ENCODE assay signal across 8 mouse cellular contexts in the genomic region with DNA sequence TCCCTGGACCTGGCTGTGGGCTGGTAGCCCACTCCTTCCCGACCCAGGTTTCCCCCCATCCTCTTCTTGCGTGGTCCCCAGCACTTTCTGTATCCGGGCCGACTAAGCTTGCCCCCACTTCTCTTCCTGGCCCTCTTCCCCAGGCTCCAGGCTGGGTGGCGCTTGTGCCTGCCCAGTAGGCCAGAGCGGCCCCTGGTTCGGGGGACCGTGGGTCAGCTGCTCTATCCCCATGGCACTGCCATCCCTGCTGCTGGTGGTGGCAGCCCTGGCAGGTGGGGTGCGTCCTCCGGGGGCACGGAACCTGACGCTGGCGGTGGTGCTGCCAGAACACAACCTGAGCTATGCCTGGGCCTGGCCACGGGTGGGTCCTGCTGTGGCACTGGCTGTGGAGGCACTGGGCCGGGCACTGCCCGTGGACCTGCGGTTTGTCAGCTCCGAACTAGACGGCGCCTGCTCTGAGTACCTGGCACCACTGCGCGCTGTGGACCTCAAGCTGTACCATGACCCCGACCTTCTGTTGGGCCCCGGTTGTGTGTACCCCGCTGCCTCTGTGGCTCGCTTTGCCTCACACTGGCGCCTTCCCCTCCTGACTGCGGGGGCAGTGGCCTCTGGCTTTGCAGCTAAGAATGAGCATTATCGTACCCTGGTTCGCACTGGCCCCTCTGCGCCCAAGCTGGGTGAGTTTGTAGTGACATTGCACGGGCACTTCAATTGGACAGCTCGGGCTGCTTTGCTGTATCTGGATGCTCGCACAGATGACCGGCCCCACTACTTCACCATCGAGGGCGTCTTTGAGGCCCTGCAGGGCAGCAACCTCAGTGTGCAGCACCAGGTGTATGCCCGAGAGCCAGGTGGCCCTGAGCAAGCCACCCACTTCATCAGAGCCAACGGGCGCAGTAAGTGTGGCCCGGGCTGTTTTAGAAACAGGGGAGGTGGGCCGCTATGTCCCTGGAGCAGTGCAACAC. TPM values are rescaled to one million over a fixed set of nuclear protein-coding genes. Genes with fewer than 3 reads are reported as not detected.
DNase-seq lines count a peak whose midpoint lies in the region; ATAC-seq and TF ChIP-seq lines count a peak whose summit lies in the region.

No protein-coding gene starts in this region.

- 49% methylated on average over 42 of the region's 42 CpGs for WGBS in limb, embryonic 13.5 days

- H3K9ac ChIP-seq in limb, embryonic 13.5 days, result peak overlapping the region; percentile 97

- no peak for TF ChIP-seq CTCF in gastrocnemius, adult 2 months (IDR thresholded peaks at IDR 0.05)
- TF ChIP-seq CTCF in C2C12 (IDR thresholded peaks at IDR 0.05; ENCODE audit: control insufficient read depth, insufficient read depth, insufficient read length), result no peak

- no peaks in the 10 kb centered on the region for H3K9me3 ChIP-seq in limb, embryonic 13.5 days

- peak overlapping the region; percentile 94 for H3K4me2 ChIP-seq in limb, embryonic 13.5 days (replicated peaks)

- DNase-seq in gastrocnemius, adult 2 months, result peak; percentile 60
- no peak for DNase-seq in gastrocnemius, adult 18-20 months (ENCODE audit: low spot score)
- DNase-seq in cerebellum, postnatal 4 days (ENCODE audit: low spot score in 2 of 2), result peak; percentile 18 to 30
- DNase-seq in heart, postnatal 14 days, result peak; percentile 33 to 40
- DNase-seq in right cerebral cortex, postnatal 4 days, result peak; percentile 44
- no peak for DNase-seq in frontal cortex, postnatal 36 days (ENCODE audit: low spot score in 2 of 2)

- H3K79me3 ChIP-seq in C2C12 (ENCODE audit: low read depth), result no peaks in the 10 kb centered on the region

- H3K36me3 ChIP-seq in C2C12 (ENCODE audit: control insufficient read depth, insufficient read depth), result no peaks in the 10 kb centered on the region
- no peaks in the 10 kb centered on the region for H3K36me3 ChIP-seq in limb, embryonic 13.5 days

- H3K4me3 ChIP-seq in gastrocnemius, adult 2 months, result peak overlapping the region; percentile 91
- H3K4me3 ChIP-seq in C2C12 (ENCODE audit: insufficient read depth, poor library complexity, severe bottlenecking), result peak overlapping the region; percentile 28
- H3K4me3 ChIP-seq in limb, embryonic 13.5 days, result peak overlapping the region; percentile 73

- H3K27me3 ChIP-seq in C2C12 (ENCODE audit: control insufficient read depth, insufficient read depth, insufficient read length), result no peaks in the 10 kb centered on the region
- H3K27me3 ChIP-seq in limb, embryonic 13.5 days, result peaks cover 9% of the 10 kb centered on the region; the same call in 1 of the 2 replicates

- intact Hi-C loops in gastrocnemius, adult 2 months (cut with DNase I), result loop anchor here (5.0 kb wide), 1 partner anchor 230 kb away; no protein-coding TSS in a partner anchor
- intact Hi-C loops in heart, postnatal 14 days (cut with DNase I), result loop anchor here (2.0 to 10.0 kb wide), 3 partner anchors 35 to 233 kb away; a partner anchor contains a TSS

- 0 out of 2 replicates have a peak, but pooled peaks have one; percentile 25 for ATAC-seq in limb, embryonic 13.5 days (ENCODE audit: low FRiP score, low read depth)

- no peaks in the 10 kb centered on the region for H3K79me2 ChIP-seq in C2C12 (ENCODE audit: control insufficient read depth, insufficient read depth)

- peak overlapping the region; percentile 88 for H3ac ChIP-seq in C2C12 (ENCODE audit: control insufficient read depth, insufficient read length, low read depth)

- peaks cover 45% of the 10 kb centered on the region for H3K4me1 ChIP-seq in limb, embryonic 13.5 days

- H3K27ac ChIP-seq in gastrocnemius, adult 2 months, result peak overlapping the region; percentile 93
- H3K27ac ChIP-seq in limb, embryonic 13.5 days, result peak overlapping the region; percentile 76

TF ChIP-seq in C2C12, 6 proteins besides CTCF, POLR2A, EP300 and RAD21:
- TF ChIP-seq CEBPB (IDR thresholded peaks at IDR 0.05; ENCODE audit: low read depth), result no peak
- TF ChIP-seq MAX (IDR thresholded peaks at IDR 0.05), result no peak
- no peak for TF ChIP-seq MYOG (IDR thresholded peaks at IDR 0.05; ENCODE audit: control insufficient read depth, extremely low read depth, insufficient read length)
- TF ChIP-seq USF1 (IDR thresholded peaks at IDR 0.05; ENCODE audit: low read depth), result no peak
- TF ChIP-seq MYOD1 (IDR thresholded peaks at IDR 0.05; ENCODE audit: control insufficient read depth, insufficient read length, low read depth), result no peak
- TF ChIP-seq FOSL1 (IDR thresholded peaks at IDR 0.05; ENCODE audit: insufficient read depth, low read length, poor library complexity, severe bottlenecking), result no peak

RNA-seq across cellular contexts. Expression of a gene that starts 0.5 kb away (rescaled TPM):
- total RNA-seq in gastrocnemius, adult 2 months (2021), result 10 to 100 TPM; 32.4 to 51.4 TPM
- total RNA-seq in gastrocnemius, adult 18-20 months (2021), result 10 to 100 TPM; 35.2 to 38.7 TPM
- 7.3 TPM for polyA plus RNA-seq in C2C12 (2012; fragmentation: generic; extraction: Trizol)
- total RNA-seq in heart, postnatal 14 days (2021), result 10 to 100 TPM; 40.6 to 43.6 TPM
- polyA plus RNA-seq in limb, embryonic 13.5 days (2015; fragmentation: Nextera tagmentation; extraction: Ambion mirVana), result 18.7 and 20.2 TPM in 2 replicates

RNA-seq across cellular contexts. Expression of a gene that starts 21.2 kb away (rescaled TPM):
- under 1 TPM in 1 of 2 experiments, not detected in 1; 0.31 TPM for total RNA-seq in gastrocnemius, adult 2 months (2021)
- total RNA-seq in gastrocnemius, adult 18-20 months (2021), result not detected
- 0.04 TPM for polyA plus RNA-seq in C2C12 (2012; fragmentation: generic; extraction: Trizol)
- total RNA-seq in heart, postnatal 14 days (2021), result under 1 TPM; 0.22 to 0.37 TPM
- polyA plus RNA-seq in limb, embryonic 13.5 days (2015; fragmentation: Nextera tagmentation; extraction: Ambion mirVana), result 0.84 and 1.00 TPM in 2 replicates

RNA-seq across cellular contexts. Expression of a gene that starts 24.0 kb away (rescaled TPM):
- 10 to 100 TPM; 35.8 to 47.9 TPM for total RNA-seq in gastrocnemius, adult 2 months (2021)
- 10 to 100 TPM; 37.4 to 44.9 TPM for total RNA-seq in gastrocnemius, adult 18-20 months (2021)
- 48.0 TPM for polyA plus RNA-seq in C2C12 (2012; fragmentation: generic; extraction: Trizol)
- total RNA-seq in heart, postnatal 14 days (2021), result 100 to 1,000 TPM; 122 to 128 TPM
- polyA plus RNA-seq in limb, embryonic 13.5 days (2015; fragmentation: Nextera tagmentation; extraction: Ambion mirVana), result 78.3 and 90.2 TPM in 2 replicates

RNA-seq across cellular contexts. Expression of a gene that starts 36.5 kb away (rescaled TPM):
- total RNA-seq in gastrocnemius, adult 2 months (2021), result 10 to 100 TPM in 1 of 2 experiments, 1 to 10 TPM in 1; 8.4 to 14.9 TPM
- total RNA-seq in gastrocnemius, adult 18-20 months (2021), result 10 to 100 TPM; 10.9 to 12.7 TPM
- 0.16 TPM for polyA plus RNA-seq in C2C12 (2012; fragmentation: generic; extraction: Trizol)
- 10 to 100 TPM; 16.4 TPM for total RNA-seq in heart, postnatal 14 days (2021)
- polyA plus RNA-seq in limb, embryonic 13.5 days (2015; fragmentation: Nextera tagmentation; extraction: Ambion mirVana), result 7.8 and 8.2 TPM in 2 replicates

RNA-seq across cellular contexts. Expression of a gene that starts 36.7 kb away (rescaled TPM):
- under 1 TPM; 0.08 to 0.15 TPM for total RNA-seq in gastrocnemius, adult 2 months (2021)
- total RNA-seq in gastrocnemius, adult 18-20 months (2021), result under 1 TPM; 0.09 to 0.16 TPM
- 1.4 TPM for polyA plus RNA-seq in C2C12 (2012; fragmentation: generic; extraction: Trizol)
- under 1 TPM; 0.10 to 0.19 TPM for total RNA-seq in heart, postnatal 14 days (2021)
- polyA plus RNA-seq in limb, embryonic 13.5 days (2015; fragmentation: Nextera tagmentation; extraction: Ambion mirVana), result 2.5 and 2.6 TPM in 2 replicates

Comparison
In these comparisons a context has a peak if more than half of its experiments do, and no peak if none do; other contexts are left out.
1. DNase-seq: peak in gastrocnemius, adult 2 months (single experiment), cerebellum, postnatal 4 days (2 of 2), heart, postnatal 14 days (2 of 2) and right cerebral cortex, postnatal 4 days (single experiment); none in gastrocnemius, adult 18-20 months (single experiment) and frontal cortex, postnatal 36 days (0 of 2).
2. H3K4me3 ChIP-seq: peak in every context shown above with its lines; median percentile 91 in gastrocnemius, adult 2 months; 73 in limb, embryonic 13.5 days; 28 in C2C12.